Mouse (Mus musculus) heart, adult 11 months (tissue): Measurements from ENCODE around the gene Olfr248.
"Not testable (repeated sequence)": the region's sequence is repeated elsewhere in the genome, so short reads cannot be mapped to it uniquely, and the experiment has no call there.

Source experiments
- DNase-seq: peaks from one replicate; pipeline ENCODE4 v3.0.0; 2022

Olfr248 gene

GRCm38 (mm10) chr1:174390746-174391145 is at the start of gene Olfr248:
Olfr248 (plus strand) TSS chr1:174391046.
- no peak for DNase-seq

- not testable (repeated sequence) for DNase-seq
Observed at GRCm38 (mm10) chr1:174353636-174354035, 37.2 kb upstream of the Olfr248 start.

- no peak for DNase-seq
Observed at GRCm38 (mm10) chr1:174354640-174355039, 36.2 kb upstream of the Olfr248 start.

GRCm38 (mm10) chr1:174364882-174365451 is 25.9 kb upstream of the Olfr248 start, which contains the start of gene Olfr417:
Olfr417 (plus strand) TSS chr1:174365122.
- no peak for DNase-seq

GRCm38 (mm10) chr1:174373799-174374198 is 17.0 kb upstream of the Olfr248 start:
- DNase-seq: no peak

- no peak for DNase-seq
Observed at GRCm38 (mm10) chr1:174422959-174423358, 32.1 kb downstream of the Olfr248 start.

- no peak for DNase-seq
Observed at GRCm38 (mm10) chr1:174423764-174424163, 32.9 kb downstream of the Olfr248 start, which contains the start of gene Olfr414. Olfr414 (plus strand) TSS chr1:174424064.

- DNase-seq: no peak
Observed at GRCm38 (mm10) chr1:174426180-174426986, 35.5 kb downstream of the Olfr248 start.

- DNase-seq: no peak
Observed at GRCm38 (mm10) chr1:174427402-174427801, 36.6 kb downstream of the Olfr248 start.

GRCm38 (mm10) chr1:174428407-174428806 is 37.6 kb downstream of the Olfr248 start:
- DNase-seq: no peak

- no peak for DNase-seq
Observed at GRCm38 (mm10) chr1:174434121-174434520, 43.3 kb downstream of the Olfr248 start.
